Mouse (Mus musculus): ENCODE results near the gene Hrh3.

Hrh3 gene

GRCm38 (mm10) chr2:180105441-180106190, 1.3 kb upstream of the Hrh3 start:
- DNase-seq, result no peak

- no peak for DNase-seq
Measured at GRCm38 (mm10) chr2:180104659-180105377, 530 bp upstream of the Hrh3 start.

DNA sequence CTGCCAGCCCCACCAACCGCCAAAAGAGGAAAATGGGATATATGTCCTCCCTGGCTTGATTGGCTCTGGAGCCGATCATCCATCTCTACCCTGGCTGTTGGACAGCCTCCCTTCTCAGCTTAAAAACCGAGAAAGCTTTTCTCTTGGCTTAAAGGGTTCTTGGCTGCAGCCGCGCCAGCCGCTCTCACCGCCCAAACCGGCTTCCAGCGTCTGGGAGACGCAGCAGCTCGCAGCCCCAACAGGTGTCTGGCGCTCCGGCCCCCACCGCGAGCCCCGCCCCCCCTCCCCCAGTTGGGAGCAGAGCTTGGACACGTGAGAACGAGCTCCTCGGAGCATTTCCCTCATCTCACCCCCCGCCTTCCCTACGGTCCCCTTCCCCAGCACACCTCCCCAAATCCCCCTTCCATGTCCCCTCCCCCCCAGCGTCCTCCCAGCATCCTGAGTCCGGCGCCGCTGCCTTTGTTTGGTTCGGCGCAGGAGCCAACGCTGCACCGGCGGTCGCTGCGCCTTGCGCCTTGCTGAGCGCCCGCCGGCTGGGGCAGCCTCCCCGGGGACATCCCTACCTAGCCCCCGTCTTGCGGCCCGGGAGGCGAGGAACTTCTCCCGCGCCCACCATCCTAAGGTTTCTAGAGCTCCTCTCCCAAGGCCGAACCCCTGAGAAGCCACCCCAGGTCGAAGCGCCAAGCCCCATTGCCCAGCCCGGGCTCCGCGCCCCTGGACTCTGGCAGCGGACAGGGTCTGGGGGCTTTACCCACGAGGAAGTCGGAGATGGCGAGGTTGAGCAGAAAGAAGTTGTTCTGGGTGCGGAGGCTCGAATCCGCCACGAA, 924 bp downstream of the Hrh3 start:
- peak; percentile 47 for DNase-seq

- no peak for DNase-seq
Measured at GRCm38 (mm10) chr2:180099529-180099928, 4.8 kb downstream of the Hrh3 start.

DNA sequence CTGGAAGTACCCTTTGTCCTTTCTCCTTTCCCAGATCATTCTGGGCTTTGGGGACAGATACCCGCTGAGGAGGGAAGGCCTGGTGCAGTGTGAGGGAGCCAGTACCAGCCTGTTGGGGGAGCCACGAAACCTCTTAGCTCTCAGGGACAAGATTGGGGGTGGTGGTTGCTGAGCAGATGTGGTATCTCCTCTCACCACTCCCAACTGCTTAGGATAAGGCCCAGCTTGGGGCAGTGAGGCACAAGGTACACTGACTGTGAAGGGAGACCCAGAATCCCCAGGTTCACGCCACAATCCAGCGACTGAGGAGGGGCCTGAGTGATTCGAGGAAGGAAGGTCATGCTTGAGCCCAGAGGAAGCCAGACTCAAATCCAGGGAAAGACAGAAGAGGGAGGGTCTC, 6.1 kb downstream of the Hrh3 start:
- no peak for DNase-seq

GRCm38 (mm10) chr2:180097585-180097984, 6.7 kb downstream of the Hrh3 start:
- DNase-seq, result no peak

DNA sequence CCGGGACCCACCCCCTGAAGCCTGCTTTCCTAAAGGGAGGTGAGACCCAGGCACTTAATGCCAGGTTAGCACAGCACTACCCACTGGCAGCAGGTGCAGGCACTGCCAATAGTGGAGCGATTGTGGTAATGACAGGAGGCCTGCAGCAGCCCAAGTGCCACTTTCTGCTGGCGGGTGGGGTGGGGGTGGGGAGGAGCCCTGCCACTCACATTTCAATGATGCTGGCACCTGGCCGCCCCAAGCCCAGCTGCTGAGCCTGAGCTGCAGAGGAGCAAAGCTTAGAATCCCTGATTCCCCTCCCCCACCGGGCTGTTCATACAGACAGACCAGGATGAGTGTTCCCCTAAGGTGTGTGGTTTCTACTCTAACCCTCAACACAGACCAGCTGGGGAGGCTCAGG, 8.6 kb downstream of the Hrh3 start:
- DNase-seq, result no peak

DNA sequence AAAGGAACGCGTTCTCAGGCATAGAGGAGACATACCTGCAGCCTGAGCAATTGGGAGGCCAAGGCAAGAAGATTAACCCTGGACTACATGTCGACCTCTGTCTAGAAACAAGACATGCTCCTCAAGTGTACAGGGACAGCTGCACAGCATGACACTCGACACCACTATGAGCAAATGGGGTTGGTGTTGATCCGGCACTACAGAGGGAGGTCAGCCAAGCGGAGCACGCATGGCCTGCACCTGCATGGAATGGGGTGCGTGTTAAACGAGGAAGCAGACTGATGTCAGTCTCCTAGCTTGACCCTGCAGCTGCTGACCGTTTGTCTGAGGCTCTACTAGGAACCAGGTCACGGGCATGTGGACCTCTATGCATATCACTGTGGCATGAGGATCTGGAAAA, 14.0 kb downstream of the Hrh3 start:
- no peak for DNase-seq

- DNase-seq, result no peak
Measured at GRCm38 (mm10) chr2:180087472-180087871, 16.8 kb downstream of the Hrh3 start.

DNA sequence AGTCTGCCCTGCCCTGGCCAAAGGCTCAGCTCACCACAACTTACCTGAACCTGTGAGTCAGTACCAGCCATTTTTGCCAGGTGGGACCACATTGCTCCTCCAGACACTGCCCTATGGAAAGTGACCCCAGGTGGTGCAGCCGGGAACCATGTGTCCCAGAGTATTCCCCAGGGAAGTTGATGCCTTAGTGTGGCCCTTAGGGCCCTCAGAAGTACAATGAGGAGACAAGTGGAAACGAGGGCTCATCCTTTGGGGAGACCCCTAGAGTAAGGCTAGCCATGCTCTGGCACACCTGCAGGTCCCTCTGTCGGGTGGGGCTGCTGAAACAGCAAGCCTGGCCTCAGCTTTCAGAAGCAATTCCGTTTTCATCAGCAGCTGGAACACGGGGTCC, 17.7 kb downstream of the Hrh3 start:
- no peak for DNase-seq

DNA sequence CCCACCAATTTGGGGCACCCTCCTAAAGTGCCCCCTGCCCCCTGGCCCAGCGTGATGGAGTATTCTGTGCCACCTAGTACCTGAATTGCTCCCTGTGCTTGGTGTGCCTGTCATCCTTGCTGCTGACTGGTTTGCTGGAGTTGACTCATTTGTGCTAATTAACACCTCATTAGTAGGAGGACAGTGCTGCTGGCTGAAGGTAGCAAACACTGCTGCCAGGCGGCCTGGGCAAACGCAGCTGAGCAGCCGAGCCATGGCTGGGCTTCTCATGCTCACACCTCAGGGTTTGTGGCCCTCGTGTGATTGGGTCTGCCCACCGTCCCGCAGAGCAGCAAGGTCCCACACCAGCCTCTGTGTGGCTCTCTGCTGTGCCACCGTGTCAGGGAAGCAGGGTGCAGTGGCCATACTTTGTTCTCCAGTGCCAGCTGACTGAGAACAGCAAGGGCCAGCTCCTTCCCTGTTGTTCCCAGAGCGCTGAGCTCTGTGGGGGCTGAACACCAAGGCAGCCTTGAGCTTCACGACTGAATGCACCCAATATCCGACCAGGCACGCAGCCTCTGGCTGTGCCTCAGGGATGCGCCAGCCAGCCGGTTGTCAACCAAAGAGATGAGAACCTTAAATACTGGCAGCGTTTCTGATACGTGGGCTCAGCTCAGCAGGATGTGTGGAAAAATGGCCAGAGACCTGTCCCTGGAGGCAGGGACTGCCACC, 18.2 kb downstream of the Hrh3 start:
- DNase-seq, result no peak

GRCm38 (mm10) chr2:180084565-180084964, 19.7 kb downstream of the Hrh3 start:
- no peak for DNase-seq

DNA sequence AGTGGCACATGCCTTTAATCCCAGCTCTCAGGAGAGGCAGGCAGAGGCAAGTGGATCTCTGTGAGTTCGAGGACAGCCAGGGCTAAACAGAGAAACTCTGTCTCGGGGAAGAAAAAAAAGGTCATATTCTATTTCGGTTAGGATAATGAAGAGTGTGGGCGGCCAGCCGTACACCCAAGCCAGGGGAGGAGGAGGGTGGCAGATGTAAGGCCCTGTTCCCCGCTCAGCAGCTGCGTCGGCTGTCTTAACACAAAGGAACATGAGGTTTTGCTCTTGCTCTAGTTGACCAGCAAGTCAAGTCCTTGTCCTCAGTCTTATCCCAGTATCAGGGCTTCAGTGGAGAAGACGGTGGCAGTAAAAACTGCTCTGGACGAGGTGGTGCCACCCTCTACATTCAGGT, 21.2 kb downstream of the Hrh3 start:
- DNase-seq, result no peak

DNA sequence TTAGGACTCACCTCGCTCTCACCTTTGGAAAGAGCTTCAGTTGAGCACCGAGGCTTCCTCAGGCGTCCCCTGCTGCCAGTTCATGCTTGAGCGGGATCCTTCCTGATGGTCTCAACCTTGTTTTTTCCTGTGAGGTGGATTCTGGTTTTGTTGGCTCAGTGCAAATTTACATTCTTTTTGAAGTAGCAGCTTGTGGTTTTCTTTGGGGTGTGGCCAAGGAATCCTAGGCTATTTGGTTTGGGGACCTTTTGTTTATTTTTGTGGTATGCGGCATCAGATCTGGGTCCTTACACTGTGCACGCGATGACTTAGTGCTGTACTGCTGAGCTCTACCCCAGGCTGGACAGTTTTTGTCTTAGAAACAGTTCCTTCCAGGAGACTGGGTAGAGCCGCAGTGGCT, 23.6 kb downstream of the Hrh3 start:
- DNase-seq, result no peak

- DNase-seq, result no peak
Measured at GRCm38 (mm10) chr2:180077622-180078021, 26.7 kb downstream of the Hrh3 start.

GRCm38 (mm10) chr2:180072886-180073285, 31.4 kb downstream of the Hrh3 start:
- no peak for DNase-seq

DNA sequence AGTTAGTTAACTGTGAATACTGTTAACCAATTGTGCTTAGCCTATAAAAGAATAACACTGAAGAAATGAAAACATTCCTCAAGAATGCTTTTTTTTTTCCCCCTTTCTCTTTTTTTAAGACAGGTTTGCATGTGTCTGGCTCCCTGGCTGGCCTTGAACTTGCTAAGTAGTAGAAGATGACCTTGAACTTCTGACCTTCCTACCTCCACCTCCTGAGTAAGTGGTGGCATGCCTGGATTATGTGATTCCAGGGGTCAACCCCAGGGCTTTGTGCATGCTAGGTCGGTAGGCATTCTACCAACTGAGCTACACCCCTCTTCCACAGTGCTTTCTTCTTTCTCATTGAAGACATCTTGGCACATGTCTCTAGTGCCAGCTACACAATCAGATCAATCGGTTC, 32.6 kb downstream of the Hrh3 start:
- DNase-seq, result no peak

- peak; percentile 95 for DNase-seq
Measured at GRCm38 (mm10) chr2:180070481-180071453, 33.5 kb downstream of the Hrh3 start, which contains the start of gene Mtg2. Mtg2 (plus strand) TSS chr2:180070588.

DNA sequence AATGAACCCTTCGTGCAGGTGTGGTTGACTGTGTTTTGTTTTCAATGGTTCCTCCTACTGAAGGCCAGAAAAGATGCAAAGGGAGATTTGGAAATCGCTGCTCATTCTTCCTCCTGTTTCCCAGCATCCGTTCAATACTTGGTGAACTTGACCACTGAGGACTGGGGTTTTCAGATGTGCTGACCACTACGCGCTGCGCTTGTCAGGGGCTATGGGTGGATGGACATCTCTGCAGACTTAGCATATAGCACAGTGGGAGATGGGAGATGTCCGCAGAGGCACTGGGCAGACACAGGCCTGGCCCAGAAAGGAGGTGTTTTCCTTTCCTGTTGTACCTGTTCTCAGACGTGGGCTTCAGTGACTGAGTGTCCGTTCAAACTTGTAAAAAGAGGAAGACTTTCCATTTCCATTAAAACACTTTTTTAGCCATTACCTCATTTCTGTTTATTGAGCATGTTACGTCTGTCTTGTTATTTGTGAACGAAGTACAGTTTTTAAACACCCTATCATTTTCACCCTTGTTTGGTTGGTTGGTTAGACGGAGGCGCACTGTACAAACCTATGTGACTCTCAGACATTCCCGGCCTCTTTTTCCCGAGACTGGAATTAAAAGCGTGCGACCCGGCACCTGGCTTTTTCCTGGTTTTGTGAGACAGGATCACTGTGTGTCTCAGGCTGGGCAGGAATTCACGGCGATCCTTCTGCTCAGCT, 34.4 kb downstream of the Hrh3 start:
- no peak for DNase-seq

- no peak for DNase-seq
Measured at GRCm38 (mm10) chr2:180063338-180064131, 40.8 kb downstream of the Hrh3 start.

All from cerebellum, adult 8-10 months (tissue).